Mouse (Mus musculus) forebrain, postnatal 0 days (tissue): Measurements from ENCODE around the gene Il11ra2. TPM values are rescaled to one million over a fixed set of nuclear protein-coding genes. Genes with fewer than 3 reads are reported as not detected.
"Not testable (repeated sequence)": the region's sequence is repeated elsewhere in the genome, so short reads cannot be mapped to it uniquely, and the experiment has no call there.

Experiments
- ATAC-seq: fragments of 200-750 bp; cut with Nextera tagmentation; 2 replicates; pipeline ENCODE4 v1.8.0; 2017; ENCODE audit warnings: mild to moderate bottlenecking, moderate library complexity
- DNase-seq: peaks from one replicate; pipeline ENCODE4 v3.0.0-alpha.2; 2015
- H3K27ac ChIP-seq: fragments of 300-500 bp; sonication (generic); 2 replicates; pipeline ENCODE4 v1.5.1; 2014; ENCODE audit warnings: low read depth, mild to moderate bottlenecking, antibody characterized with exemption, low read length, moderate library complexity, mixed read lengths
- H3K27me3 ChIP-seq: fragments of 300-500 bp; sonication (generic); 2 replicates; pipeline ENCODE4 v1.6.1; 2014; ENCODE audit warnings: mild to moderate bottlenecking, low read length, mixed read lengths; ENCODE audit not compliant: insufficient read depth
- H3K36me3 ChIP-seq: fragments of 300-500 bp; sonication (generic); 2 replicates; pipeline ENCODE4 v1.6.1; 2014; ENCODE audit warnings: mild to moderate bottlenecking, moderate library complexity; ENCODE audit not compliant: insufficient read depth
- H3K4me1 ChIP-seq: fragments of 300-500 bp; sonication (generic); 2 replicates; pipeline ENCODE4 v1.6.1; 2014; ENCODE audit warnings: antibody characterized with exemption; ENCODE audit not compliant: insufficient read depth
- H3K4me2 ChIP-seq: fragments of 300-500 bp; sonication (generic); 2 replicates; pipeline ENCODE4 v1.6.1; 2014; ENCODE audit warnings: low read depth, mild to moderate bottlenecking, moderate library complexity
- H3K4me3 ChIP-seq: fragments of 300-500 bp; sonication (generic); 2 replicates; pipeline ENCODE4 v1.5.1; 2014; ENCODE audit warnings: low read depth, low read length, mixed read lengths
- H3K9ac ChIP-seq: fragments of 300-500 bp; sonication (generic); 2 replicates; pipeline ENCODE4 v1.6.1; 2014; ENCODE audit warnings: mild to moderate bottlenecking
- H3K9me3 ChIP-seq: fragments of 300-500 bp; sonication (generic); 2 replicates; pipeline ENCODE4 v1.6.1; 2016; ENCODE audit warnings: low read length
- WGBS: fragments of 180-500 bp; shearing (Covaris S2); extraction: QIAGEN DNeasy Blood & Tissue Kit; methylation state at CpG from one replicate; pipeline ENCODE4 v1.1.7; 2014; 5-methylcytosine and 5-hydroxymethylcytosine counted together
- polyA plus RNA-seq: library from polyadenylated mRNA; unstranded; fragments of >200 nt; fragmentation: Nextera tagmentation; extraction: Ambion mirVana; gene quantifications from 2 replicates; pipeline ENCODE4 v1.2.1, GENCODE M21; 2015
- total RNA-seq: library from RNA; depleted of rRNA; stranded (reverse); fragments of >200 nt; gene quantifications from 2 replicates; pipeline ENCODE4 v1.2.3, GENCODE M21; 2014; rRNA removed

The Il11ra2 gene
- total RNA-seq (0.43 TPM in 1 of 2 replicates, not detected in the other), polyA plus RNA-seq (not detected in 2 replicates)

- H3K27me3 ChIP-seq, H3K4me3 ChIP-seq, DNase-seq, H3K4me2 ChIP-seq, H3K36me3 ChIP-seq, H3K9me3 ChIP-seq, ATAC-seq, H3K27ac ChIP-seq, H3K4me1 ChIP-seq, H3K9ac ChIP-seq: not testable (repeated sequence)
- no CpG with 5 or more reads among the region's 3 CpGs for WGBS
Measured at GRCm38 (mm10) chr4:42661793-42662192, at the start of gene Il11ra2. Il11ra2 (minus strand) TSS chr4:42661893.

- not testable (repeated sequence) for H3K4me2 ChIP-seq, H3K27ac ChIP-seq, H3K9ac ChIP-seq, DNase-seq, H3K36me3 ChIP-seq, H3K9me3 ChIP-seq, H3K4me1 ChIP-seq, H3K27me3 ChIP-seq, H3K4me3 ChIP-seq
- peak; percentile 82 for ATAC-seq
- no CpG with 5 or more reads among the region's 18 CpGs for WGBS
Measured at GRCm38 (mm10) chr4:42682183-42682524, 20.5 kb upstream of the Il11ra2 start.

DNA sequence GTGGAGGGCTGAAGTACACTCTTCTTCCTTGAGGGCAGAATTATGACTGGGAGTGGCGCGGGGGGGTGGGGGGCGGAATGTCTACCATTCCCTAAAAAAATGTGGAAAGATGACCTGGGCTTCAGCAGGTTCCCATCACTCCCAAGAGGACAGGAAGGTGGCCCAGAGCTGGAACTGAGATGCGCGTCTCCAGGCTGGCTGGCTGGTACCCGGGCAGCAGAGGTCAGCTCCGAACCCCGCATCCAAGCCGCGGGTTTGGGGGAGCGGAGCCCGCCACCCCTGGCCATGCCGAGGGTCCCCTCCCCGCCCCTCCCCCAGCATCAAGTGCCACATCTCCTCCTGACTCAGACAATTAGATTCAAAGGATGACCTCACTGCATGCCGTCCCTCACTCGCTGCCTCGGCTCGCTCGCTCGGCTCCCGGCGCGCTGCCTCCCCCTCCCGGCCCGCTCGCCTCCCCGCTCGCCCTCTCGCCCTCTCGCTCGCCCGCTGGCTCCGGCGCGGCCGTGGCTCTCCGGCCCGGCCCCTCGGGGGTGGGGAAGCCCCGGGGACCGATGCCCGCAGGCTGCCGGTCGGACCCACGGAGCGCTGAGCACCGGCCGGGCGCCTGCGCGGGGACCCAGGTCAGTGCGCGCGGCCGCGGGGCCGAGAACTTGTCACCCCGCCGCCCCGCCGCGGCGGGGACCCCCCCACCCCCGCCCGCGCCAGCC is 19.9 kb upstream of the Il11ra2 start:
- ATAC-seq, result peak; percentile 78
- DNase-seq, H3K9me3 ChIP-seq, H3K4me1 ChIP-seq, H3K4me3 ChIP-seq, H3K9ac ChIP-seq, H3K27ac ChIP-seq, H3K27me3 ChIP-seq, H3K4me2 ChIP-seq, H3K36me3 ChIP-seq: not testable (repeated sequence)
- no CpG with 5 or more reads among the region's 66 CpGs for WGBS

DNA sequence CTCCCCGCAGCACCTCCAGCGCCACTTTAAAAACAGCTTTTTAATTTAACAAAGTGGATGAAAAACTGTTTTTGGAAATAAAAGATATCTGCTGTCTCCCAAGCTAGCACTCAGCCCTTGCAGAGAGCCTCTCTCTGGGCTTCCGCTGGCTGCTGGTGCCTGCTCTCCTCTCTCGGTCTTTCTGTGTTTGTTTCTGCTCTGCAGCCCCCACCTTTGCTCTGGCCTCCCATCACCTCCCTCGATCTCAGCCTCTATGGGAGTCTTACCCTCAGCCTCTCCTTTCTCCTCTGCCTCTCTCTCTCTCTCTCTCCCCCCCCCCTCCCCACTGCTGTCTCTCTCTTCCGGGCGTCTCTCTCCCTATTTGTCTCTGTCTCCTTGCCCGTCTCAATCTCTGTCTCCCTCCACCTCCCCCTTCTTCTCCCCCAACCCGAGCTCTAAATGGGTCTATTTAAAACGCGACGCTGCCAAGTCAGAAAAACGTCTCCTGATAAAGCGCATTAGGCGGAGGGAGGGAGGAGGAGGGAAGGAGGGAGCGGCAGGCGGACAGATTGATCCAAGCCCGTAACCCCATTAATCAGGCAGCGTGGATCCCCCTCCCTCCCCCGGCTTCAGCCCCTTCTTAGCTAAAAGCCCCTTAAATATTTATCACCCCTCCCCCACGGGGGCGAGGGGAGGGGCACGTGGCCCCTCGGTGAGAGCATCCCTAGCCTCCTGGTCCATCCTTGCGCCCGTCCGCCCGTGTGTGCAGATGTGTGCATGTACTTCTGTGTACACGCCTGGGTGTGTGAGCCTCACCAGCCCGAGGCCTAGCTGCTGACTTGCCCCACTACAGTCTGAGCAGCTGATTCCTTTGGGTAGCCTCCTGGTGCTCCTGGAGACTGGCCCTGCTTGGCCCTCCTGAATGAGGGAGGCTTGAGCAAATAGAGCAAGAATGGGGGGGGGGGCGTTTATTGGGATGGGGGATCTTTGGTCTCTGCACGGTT is 19.0 kb upstream of the Il11ra2 start:
- H3K9ac ChIP-seq, H3K27ac ChIP-seq: not testable (repeated sequence)
- WGBS, result no CpG with 5 or more reads among the region's 32 CpGs

GRCm38 (mm10) chr4:42679365-42679764 is 17.7 kb upstream of the Il11ra2 start:
- not testable (repeated sequence) for H3K9ac ChIP-seq, H3K4me1 ChIP-seq, H3K27me3 ChIP-seq, ATAC-seq, H3K4me3 ChIP-seq, H3K27ac ChIP-seq, H3K9me3 ChIP-seq, H3K4me2 ChIP-seq, H3K36me3 ChIP-seq, DNase-seq
- WGBS, result no CpG with 5 or more reads among the region's 7 CpGs

More for the DNA sequence above, 19.0 kb upstream of the Il11ra2 start:
- not testable (repeated sequence) for H3K36me3 ChIP-seq, H3K9me3 ChIP-seq, H3K4me1 ChIP-seq, H3K27me3 ChIP-seq, H3K4me3 ChIP-seq, H3K4me2 ChIP-seq, DNase-seq
- ATAC-seq, result peak; percentile 45; the same call in 1 of the 2 replicates

- not testable (repeated sequence) for H3K27me3 ChIP-seq, DNase-seq, H3K9ac ChIP-seq, H3K4me2 ChIP-seq, ATAC-seq, H3K27ac ChIP-seq, H3K4me1 ChIP-seq, H3K9me3 ChIP-seq, H3K36me3 ChIP-seq, H3K4me3 ChIP-seq
- WGBS, result no CpG with 5 or more reads among the region's 4 CpGs
Measured at GRCm38 (mm10) chr4:42675415-42675814, 13.7 kb upstream of the Il11ra2 start.

GRCm38 (mm10) chr4:42654951-42655350 is 6.7 kb downstream of the Il11ra2 start, which contains the start of gene Ccl27b:
Ccl27b (plus strand) TSS chr4:42655251.
- H3K9ac ChIP-seq, H3K4me3 ChIP-seq, H3K27ac ChIP-seq, DNase-seq, H3K4me2 ChIP-seq, H3K27me3 ChIP-seq, ATAC-seq, H3K9me3 ChIP-seq, H3K4me1 ChIP-seq, H3K36me3 ChIP-seq: not testable (repeated sequence)
- WGBS, result no CpG with 5 or more reads among the region's 9 CpGs

GRCm38 (mm10) chr4:42629419-42629818 is 32.3 kb downstream of the Il11ra2 start, which contains the start of gene Gm2564:
Gm2564 (plus strand) TSS chr4:42629719.
- H3K36me3 ChIP-seq, ATAC-seq, DNase-seq, H3K27me3 ChIP-seq, H3K27ac ChIP-seq, H3K9ac ChIP-seq, H3K4me3 ChIP-seq, H3K4me1 ChIP-seq, H3K4me2 ChIP-seq, H3K9me3 ChIP-seq: not testable (repeated sequence)
- no CpG with 5 or more reads among the region's 8 CpGs for WGBS

DNA sequence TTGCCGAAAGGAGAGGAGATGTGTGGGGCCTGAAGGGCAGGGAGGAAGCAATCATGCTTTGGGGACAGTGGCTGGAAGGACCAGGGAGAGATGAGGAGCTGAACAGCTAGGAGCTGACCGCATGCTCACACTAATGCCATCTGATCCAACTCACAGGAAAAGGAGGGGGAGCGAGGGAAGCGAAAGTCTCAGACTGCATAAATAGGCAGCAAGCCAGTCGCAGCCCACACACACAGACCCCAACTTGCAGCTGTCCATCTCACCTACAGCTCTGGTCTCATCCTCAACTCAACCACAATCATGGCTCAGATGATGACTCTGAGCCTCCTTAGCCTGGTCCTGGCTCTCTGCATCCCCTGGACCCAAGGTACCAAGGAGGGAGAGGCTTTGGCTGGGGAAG is 49.8 kb downstream of the Il11ra2 start, which contains the start of gene Gm10591:
TSS of gene Gm10591 (plus strand) at position 301 of the 400 bp plus-strand sequence.
- not testable (repeated sequence) for H3K4me2 ChIP-seq
- WGBS, result no CpG with 5 or more reads among the region's 5 CpGs

More for the DNA sequence above, 49.8 kb downstream of the Il11ra2 start, which contains the start of gene Gm10591:
- H3K27ac ChIP-seq, H3K27me3 ChIP-seq, DNase-seq, ATAC-seq, H3K9ac ChIP-seq, H3K36me3 ChIP-seq, H3K4me3 ChIP-seq, H3K9me3 ChIP-seq, H3K4me1 ChIP-seq: not testable (repeated sequence)
